Mouse (Mus musculus): ENCODE data around the gene Sap30l. TPM values are rescaled to one million over a fixed set of nuclear protein-coding genes. Genes with fewer than 3 reads are reported as not detected.

The Sap30l gene
- total and polyA plus RNA-seq, 3 experiments = 17.1 to 23.1 (median 20.8) TPM

- no peak overlapping the region for H3K27ac ChIP-seq (ENCODE audit: insufficient read depth, low read depth)
- H3K27me3 ChIP-seq (replicated peaks) = peaks cover 98% of the 10 kb centered on the region
- H3K4me1 ChIP-seq (ENCODE audit: control insufficient read depth in 1 of 2, insufficient read depth in 2 of 2) = peaks cover 0 to 4% of the 10 kb centered on the region in 2 experiments; a peak in 1 of 4 replicates
- dilution Hi-C loops (cut with MboI; ENCODE audit: extremely low pct_ligation_motif_present, extremely low pct_unique_long_range_greater_than_20kb, low sequenced_read_pairs) = no loop called here
- H3K36me3 ChIP-seq (replicated peaks in 1 of 2; ENCODE audit: control insufficient read depth in 1 of 2, insufficient read depth in 1 of 2, low read length in 1 of 2) = no peaks in the 10 kb centered on the region
- no peak overlapping the region for H3K4me3 ChIP-seq (replicated peaks in 1 of 3; ENCODE audit: low read depth in 2 of 3, low read length in 2 of 3, poor library complexity in 1 of 3)
- in situ Hi-C loops (cut with MboI; ENCODE audit: low pct_ligation_motif_present, low pct_unique_long_range_greater_than_20kb, low sequenced_read_pairs) = no loop called here
- no peak for TF ChIP-seq MEF2A (IDR thresholded peaks at IDR 0.05; ENCODE audit: borderline replicate concordance, low read depth, low read length)
- no peak for TF ChIP-seq USF2 (conservative IDR thresholded peaks at IDR 0.05; ENCODE audit: low read depth, low read length)
- TF ChIP-seq GABPA (IDR thresholded peaks at IDR 0.05; ENCODE audit: insufficient replicate concordance, low read depth, low read length) = no peak
- H3K79me2 ChIP-seq (replicated peaks; ENCODE audit: control insufficient read depth, extremely low read depth, insufficient read depth, poor library complexity, severe bottlenecking) = no peaks in the 10 kb centered on the region
- H3K9me3 ChIP-seq (replicated peaks; ENCODE audit: low read length) = no peaks in the 10 kb centered on the region
- H3K9ac ChIP-seq (ENCODE audit: insufficient read depth, low read depth) = no peak overlapping the region
- H3K4me2 ChIP-seq (ENCODE audit: insufficient read depth, low read depth, poor library complexity, severe bottlenecking) = no peak overlapping the region
- no peak for DNase-seq (ENCODE audit: extremely low read depth)
Measured at GRCm38 (mm10) chr11:57773936-57774335, 27.5 kb upstream of the Sap30l start.

GRCm38 (mm10) chr11:57775868-57776267 is 25.6 kb upstream of the Sap30l start:
- in situ Hi-C loops (cut with MboI; ENCODE audit: low pct_ligation_motif_present, low pct_unique_long_range_greater_than_20kb, low sequenced_read_pairs) = no loop called here
- H3K9ac ChIP-seq (ENCODE audit: insufficient read depth, low read depth) = no peak overlapping the region

GRCm38 (mm10) chr11:57776546-57776945 is 24.9 kb upstream of the Sap30l start:
- Histone ChIP-seq H3K36me3 (replicated peaks in 1 of 2; ENCODE audit: control insufficient read depth in 1 of 2, insufficient read depth in 1 of 2, low read length in 1 of 2) (no peaks in the 10 kb centered on the region), H3K27ac (ENCODE audit: insufficient read depth, low read depth) (no peak overlapping the region), H3K9me3 (replicated peaks; ENCODE audit: low read length) (no peaks in the 10 kb centered on the region), H3K4me2 (ENCODE audit: insufficient read depth, low read depth, poor library complexity, severe bottlenecking) (no peak overlapping the region), H3K4me1 (ENCODE audit: control insufficient read depth in 1 of 2, insufficient read depth in 2 of 2) (no peaks in the 10 kb centered on the region), H3K27me3 (replicated peaks) (peaks cover 96% of the 10 kb centered on the region), H3K79me2 (replicated peaks; ENCODE audit: control insufficient read depth, extremely low read depth, insufficient read depth, poor library complexity, severe bottlenecking) (no peaks in the 10 kb centered on the region), H3K9ac (ENCODE audit: insufficient read depth, low read depth) (no peak overlapping the region), H3K4me3 (replicated peaks in 1 of 3; ENCODE audit: low read depth in 2 of 3, low read length in 2 of 3, poor library complexity in 1 of 3) (no peak overlapping the region)
- no peak for DNase-seq (ENCODE audit: extremely low read depth)
- TF ChIP-seq RAD21 (IDR thresholded peaks at IDR 0.05; ENCODE audit: low read depth, low read length) = no peak
- TF ChIP-seq KAT2A (IDR thresholded peaks at IDR 0.05; ENCODE audit: insufficient replicate concordance, low read length) = no peak
- TF ChIP-seq IRF4 (IDR thresholded peaks at IDR 0.05; ENCODE audit: low read depth, low read length) = no peak
- TF ChIP-seq ETS1 (conservative IDR thresholded peaks at IDR 0.05; ENCODE audit: low read depth, low read length) = no peak
- TF ChIP-seq HCFC1 (IDR thresholded peaks at IDR 0.05; ENCODE audit: low read depth, low read length) = no peak
- TF ChIP-seq SIN3A (IDR thresholded peaks at IDR 0.05; ENCODE audit: low read length) = no peak
- no peak for TF ChIP-seq ELF1 (IDR thresholded peaks at IDR 0.05; ENCODE audit: low read depth, low read length)
- TF ChIP-seq ZMIZ1 (IDR thresholded peaks at IDR 0.05; ENCODE audit: low read depth, low read length) = no peak
- no peak for TF ChIP-seq ZNF384 (IDR thresholded peaks at IDR 0.05; ENCODE audit: low read depth, low read length)
- TF ChIP-seq POLR2A (IDR thresholded peaks at IDR 0.05; ENCODE audit: low read depth, low read length) = no peak
- TF ChIP-seq MAZ (IDR thresholded peaks at IDR 0.05; ENCODE audit: low read depth, low read length) = no peak
- TF ChIP-seq POLR2AphosphoS2 (IDR thresholded peaks at IDR 0.05; ENCODE audit: low read depth, low read length) = no peak
- no peak for TF ChIP-seq NRF1 (IDR thresholded peaks at IDR 0.05; ENCODE audit: low read depth, low read length)
- in situ Hi-C loops (cut with MboI; ENCODE audit: low pct_ligation_motif_present, low pct_unique_long_range_greater_than_20kb, low sequenced_read_pairs) (no loop called here), dilution Hi-C loops (cut with MboI; ENCODE audit: extremely low pct_ligation_motif_present, extremely low pct_unique_long_range_greater_than_20kb, low sequenced_read_pairs) (no loop called here)

More at GRCm38 (mm10) chr11:57775868-57776267, 25.6 kb upstream of the Sap30l start:
- Histone ChIP-seq H3K27me3 (replicated peaks) (peaks cover 96% of the 10 kb centered on the region), H3K4me1 (ENCODE audit: control insufficient read depth in 1 of 2, insufficient read depth in 2 of 2) (peaks cover 0 to 4% of the 10 kb centered on the region in 2 experiments; a peak in 1 of 4 replicates), H3K4me3 (replicated peaks in 1 of 3; ENCODE audit: low read depth in 2 of 3, low read length in 2 of 3, poor library complexity in 1 of 3) (no peak overlapping the region), H3K36me3 (replicated peaks in 1 of 2; ENCODE audit: control insufficient read depth in 1 of 2, insufficient read depth in 1 of 2, low read length in 1 of 2) (no peaks in the 10 kb centered on the region), H3K79me2 (replicated peaks; ENCODE audit: control insufficient read depth, extremely low read depth, insufficient read depth, poor library complexity, severe bottlenecking) (no peaks in the 10 kb centered on the region), H3K9me3 (replicated peaks; ENCODE audit: low read length) (no peaks in the 10 kb centered on the region), H3K4me2 (ENCODE audit: insufficient read depth, low read depth, poor library complexity, severe bottlenecking) (no peak overlapping the region), H3K27ac (ENCODE audit: insufficient read depth, low read depth) (no peak overlapping the region)
- no peak for TF ChIP-seq MEF2A (IDR thresholded peaks at IDR 0.05; ENCODE audit: borderline replicate concordance, low read depth, low read length)
- TF ChIP-seq SIN3A (IDR thresholded peaks at IDR 0.05; ENCODE audit: low read length) = no peak
- TF ChIP-seq POLR2AphosphoS2 (IDR thresholded peaks at IDR 0.05; ENCODE audit: low read depth, low read length) = no peak
- TF ChIP-seq TBP (conservative IDR thresholded peaks at IDR 0.05; ENCODE audit: low read depth, low read length) = no peak
- TF ChIP-seq MXI1 (IDR thresholded peaks at IDR 0.05; ENCODE audit: low read depth, low read length) = no peak
- no peak for TF ChIP-seq POLR2A (IDR thresholded peaks at IDR 0.05; ENCODE audit: low read depth, low read length)
- TF ChIP-seq UBTF (IDR thresholded peaks at IDR 0.05; ENCODE audit: low read depth, low read length) = no peak
- TF ChIP-seq ETS1 (conservative IDR thresholded peaks at IDR 0.05; ENCODE audit: low read depth, low read length) = no peak
- dilution Hi-C loops (cut with MboI; ENCODE audit: extremely low pct_ligation_motif_present, extremely low pct_unique_long_range_greater_than_20kb, low sequenced_read_pairs) = no loop called here
- no peak for DNase-seq (ENCODE audit: extremely low read depth)

All from CH12.LX (cell line).